Mouse (Mus musculus): ENCODE measurements around the gene Mif.
"Not testable (repeated sequence)": the region's sequence is repeated elsewhere in the genome, so short reads cannot be mapped to it uniquely, and the experiment has no call there.

The Mif gene

DNA sequence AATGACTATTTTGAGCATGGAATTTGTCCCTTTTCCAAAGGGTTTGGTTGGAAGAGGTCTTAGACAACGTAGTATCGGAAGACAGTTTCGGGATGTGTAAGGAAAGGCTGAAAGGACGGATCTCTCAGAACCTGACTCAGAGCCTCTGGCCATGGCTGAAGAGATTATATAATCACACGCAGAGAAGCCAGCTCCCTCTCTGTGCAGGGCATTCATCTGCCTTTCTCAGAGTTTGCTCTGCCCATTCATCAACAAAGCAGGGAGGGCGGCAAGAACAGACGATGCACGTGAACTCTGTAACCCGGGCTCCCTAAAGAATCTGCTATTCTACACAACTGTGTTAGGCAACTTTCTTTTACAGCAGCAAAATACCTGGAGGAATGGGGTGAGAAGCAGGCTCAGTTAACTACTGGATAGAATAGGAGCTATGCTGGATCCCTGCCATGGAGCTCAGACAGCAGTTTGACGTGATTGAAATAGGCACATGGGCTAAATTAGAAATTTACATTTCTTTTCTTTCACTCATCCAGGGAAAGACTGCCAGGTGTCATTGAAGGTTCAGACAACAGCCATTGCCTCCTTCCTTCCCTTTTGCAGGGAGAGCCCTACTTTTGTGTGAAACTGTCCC, 13.6 kb upstream of the Mif start:
- in situ Hi-C loops (cut with MboI, MseI): loop anchor here (10.0 kb wide), 1 partner anchor 811 kb away; no protein-coding TSS in a partner anchor

DNA sequence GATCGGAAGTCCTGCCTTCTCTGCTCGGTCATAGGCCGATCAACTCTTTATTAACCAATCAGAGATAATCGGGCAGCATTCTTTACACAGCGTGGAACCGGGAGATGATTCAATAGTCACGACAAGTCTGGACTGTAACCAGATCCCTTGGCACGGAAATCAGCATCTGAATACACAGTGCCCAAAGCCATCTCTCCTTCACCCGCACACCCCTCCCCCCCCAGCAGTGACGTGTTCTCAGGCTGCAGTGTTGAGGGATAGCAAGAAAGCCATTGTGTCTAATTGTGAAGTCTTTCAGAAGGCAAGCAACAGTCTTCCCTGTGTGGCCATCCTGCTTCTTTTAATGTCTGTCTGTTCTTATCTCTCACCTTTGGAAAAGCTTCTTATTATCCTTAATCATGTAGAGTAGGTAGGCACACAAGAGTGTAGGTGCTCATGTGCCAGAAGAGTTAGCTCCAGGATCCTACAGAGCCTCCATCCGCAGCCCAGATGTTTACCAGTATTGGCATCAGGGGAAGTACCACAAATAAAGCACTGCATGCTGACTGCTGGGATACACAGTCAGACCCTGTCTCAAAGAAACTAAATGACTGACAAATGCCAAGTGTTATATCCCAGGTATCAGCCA, 13.0 kb upstream of the Mif start:
- in situ Hi-C loops (cut with MboI, MseI): loop anchor here (10.0 kb wide), 1 partner anchor 812 kb away; no protein-coding TSS in a partner anchor

DNA sequence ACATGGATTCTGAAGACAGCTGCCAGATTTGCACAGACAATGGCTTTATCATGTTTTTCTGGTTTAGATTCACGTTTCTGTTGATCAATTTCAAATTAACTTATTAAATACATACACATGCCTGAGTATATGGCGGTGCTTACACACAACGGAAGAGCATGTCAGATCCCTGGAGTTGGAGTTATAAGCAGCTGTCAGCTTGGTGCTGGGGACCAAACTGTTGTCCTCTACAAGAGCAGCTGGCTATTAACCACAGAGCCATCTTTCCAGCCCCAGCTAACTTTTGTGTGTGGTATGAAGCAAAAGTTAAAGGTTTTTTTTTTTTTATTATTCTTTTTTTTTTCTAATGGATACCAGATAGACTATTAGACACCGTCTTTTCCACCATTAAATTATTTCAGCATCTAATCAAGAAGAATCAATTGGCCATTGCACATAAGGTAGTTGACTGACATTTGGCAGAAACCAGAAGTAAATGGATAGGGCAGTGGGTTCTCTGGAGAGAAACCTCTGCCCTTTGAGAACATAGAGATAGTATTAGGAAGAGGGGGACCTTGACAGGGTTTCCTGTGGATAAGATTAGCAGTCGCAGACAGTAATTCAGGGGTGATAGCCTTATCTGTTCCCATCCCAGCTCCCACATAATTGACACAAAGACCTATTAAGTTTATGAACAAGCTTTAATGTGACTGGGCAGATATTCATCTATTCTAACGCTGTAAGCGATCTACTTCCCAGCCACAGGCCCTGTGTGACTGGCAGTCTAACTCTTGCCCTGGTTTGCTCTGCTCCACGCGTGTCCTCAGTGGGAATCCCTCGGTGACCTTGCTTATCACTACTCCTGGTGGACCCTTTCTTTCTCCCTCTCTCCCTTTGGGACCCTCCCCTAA, 12.2 kb upstream of the Mif start:
- in situ Hi-C loops (cut with MboI, MseI): loop anchor here (10.0 kb wide), 1 partner anchor 813 kb away; no protein-coding TSS in a partner anchor

DNA sequence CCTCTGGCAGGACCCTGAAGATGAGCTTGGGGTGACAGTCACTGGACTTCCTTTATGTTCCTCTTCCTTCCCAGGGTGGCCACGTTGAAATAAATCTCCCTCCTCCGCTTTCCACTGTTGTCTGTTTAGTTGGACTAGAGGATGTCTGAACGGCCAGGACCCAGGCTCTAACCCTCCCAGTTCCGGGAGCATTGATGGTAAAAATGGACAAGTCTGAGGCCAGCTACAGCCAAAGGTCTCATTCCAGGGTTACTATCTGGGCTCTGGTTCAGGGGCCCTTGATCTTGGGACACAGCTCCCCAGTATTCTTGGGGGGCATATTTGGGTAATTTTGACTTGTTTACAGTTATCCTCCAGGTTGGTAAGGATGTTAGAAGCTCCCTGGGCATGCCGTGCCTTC, 1.5 kb upstream of the Mif start:
- in situ Hi-C loops (cut with MboI, MseI): no loop called here

DNA sequence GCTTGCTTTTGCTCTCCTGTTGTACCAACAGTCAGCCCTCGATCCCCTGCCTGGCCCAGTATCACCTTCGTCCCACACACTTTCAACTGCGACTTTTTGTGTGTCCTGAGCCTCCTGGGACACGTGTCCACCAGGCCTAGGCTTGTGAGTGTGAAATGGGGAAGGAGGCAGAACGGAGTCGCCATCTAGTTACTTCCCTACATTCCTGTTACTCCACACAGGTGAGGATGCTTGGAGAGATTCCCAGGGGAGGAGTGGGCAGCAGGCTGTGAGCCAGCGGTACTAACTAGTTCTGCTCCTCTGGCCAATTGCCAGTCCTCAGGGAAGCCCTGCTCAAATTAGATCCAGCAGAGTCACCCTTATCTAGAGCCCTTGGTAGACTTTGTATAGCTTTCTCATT, 706 bp upstream of the Mif start:
- in situ Hi-C loops (cut with MboI, MseI): no loop called here

DNA sequence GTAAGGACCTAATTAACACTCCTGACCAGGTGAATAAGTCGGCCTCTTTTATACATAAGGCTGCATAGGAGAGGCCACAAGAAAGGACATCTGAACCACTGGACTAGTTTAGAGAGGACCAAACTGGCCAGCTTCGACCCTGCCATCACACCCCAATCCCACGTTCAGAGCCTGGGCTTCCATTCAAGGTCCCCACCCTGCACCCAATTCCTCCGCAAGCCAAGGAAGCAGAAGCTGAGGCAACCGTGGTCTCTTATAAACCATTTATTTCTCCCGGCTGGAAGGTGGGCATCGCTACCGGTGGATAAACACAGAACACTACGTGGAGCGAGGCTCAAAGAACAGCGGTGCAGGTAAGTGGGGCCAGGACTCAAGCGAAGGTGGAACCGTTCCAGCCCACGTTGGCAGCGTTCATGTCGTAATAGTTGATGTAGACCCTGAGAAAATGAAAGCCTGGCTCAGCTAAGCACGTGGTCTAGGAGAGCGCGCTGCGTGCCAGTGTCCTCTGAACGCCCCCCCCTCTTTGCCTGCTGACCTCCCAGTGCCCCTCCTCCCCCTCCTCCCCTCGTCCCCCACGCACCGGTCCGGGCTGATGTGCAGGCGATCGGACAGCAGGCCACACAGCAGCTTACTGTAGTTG, 813 bp downstream of the Mif start:
- in situ Hi-C loops (cut with MboI, MseI): loop anchor here (5.0 kb wide), 1 partner anchor 112 kb away; no protein-coding TSS in a partner anchor

DNA sequence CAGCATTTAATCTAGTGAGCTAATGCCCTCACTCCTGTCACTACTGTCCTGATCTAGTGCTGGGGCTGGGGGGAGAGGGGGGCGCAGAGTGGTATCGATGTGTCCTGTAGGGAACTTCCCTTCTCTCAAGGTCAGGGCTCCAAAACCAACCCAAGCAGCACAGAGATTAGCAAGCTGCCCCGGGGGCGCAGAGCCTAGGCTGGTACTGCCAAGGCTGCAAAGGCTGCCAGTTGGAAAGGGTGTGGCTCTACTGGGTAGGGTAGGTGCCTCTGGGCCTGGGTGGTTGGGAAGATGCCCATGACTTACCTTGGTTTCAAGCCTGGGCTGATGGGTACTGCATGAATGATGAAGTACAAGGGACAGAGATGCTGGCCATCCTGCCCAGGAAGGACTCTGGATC, 2.4 kb downstream of the Mif start:
- in situ Hi-C loops (cut with MboI, MseI): loop anchor here (5.0 kb wide), 1 partner anchor 110 kb away; no protein-coding TSS in a partner anchor

DNA sequence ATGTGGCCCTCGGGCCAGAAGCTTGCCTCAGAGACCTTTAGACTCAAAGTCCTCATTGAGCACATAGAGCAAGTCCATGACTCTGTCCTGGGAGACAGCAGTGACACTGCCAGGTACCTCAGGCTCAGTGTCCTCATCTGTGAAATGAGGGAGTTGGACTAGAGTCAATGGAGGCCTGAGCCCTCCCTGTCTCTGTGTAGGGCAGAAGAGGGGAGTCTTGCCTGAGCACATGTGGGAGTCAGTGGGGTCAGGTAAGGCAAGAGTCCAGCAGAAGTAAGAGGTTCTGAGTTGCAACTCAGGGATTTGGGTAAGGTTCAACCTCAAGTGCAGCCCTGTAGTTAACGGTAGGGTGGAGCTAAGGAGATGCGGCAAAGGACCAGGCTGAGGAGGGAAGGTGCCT, 3.1 kb downstream of the Mif start:
- in situ Hi-C loops (cut with MboI, MseI): loop anchor here (5.0 kb wide), 1 partner anchor 110 kb away; no protein-coding TSS in a partner anchor

DNA sequence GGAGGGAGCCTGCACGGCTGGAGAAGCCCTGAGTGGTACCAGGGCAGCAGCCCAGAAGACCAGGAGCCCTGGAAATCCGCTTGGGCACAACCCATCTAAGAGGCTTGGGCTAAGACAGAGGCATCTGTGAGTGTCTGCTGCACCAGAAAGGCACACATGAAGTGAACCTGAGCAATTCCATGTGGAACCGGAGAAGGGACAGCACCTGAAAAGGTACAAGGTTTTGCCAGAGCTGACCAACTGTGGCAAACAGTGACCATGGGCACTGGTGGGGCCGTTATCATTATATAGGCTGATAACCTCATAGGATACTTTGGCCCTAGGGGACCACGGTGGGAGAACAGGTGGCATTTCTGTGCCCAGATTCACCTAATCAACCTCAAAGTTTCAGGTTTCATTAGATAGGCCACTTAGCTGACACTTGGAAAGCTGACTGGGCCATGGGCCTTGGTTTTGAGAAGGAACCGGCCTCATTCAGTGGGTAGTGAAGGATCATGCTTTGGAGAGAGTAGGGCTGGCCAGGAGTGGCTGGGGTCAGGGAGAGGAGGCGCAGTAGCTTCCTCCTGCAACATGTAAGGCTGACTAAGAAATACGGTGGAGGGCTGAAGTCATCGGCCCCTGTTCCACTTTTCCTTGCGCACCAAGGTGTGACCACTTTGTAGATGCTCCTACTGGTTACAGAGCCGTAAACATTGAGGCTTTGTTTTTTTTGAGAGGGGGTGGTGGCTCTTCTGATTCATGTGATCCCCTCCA, 3.7 kb downstream of the Mif start:
- in situ Hi-C loops (cut with MboI, MseI): loop anchor here (5.0 kb wide), 1 partner anchor 109 kb away; no protein-coding TSS in a partner anchor

DNA sequence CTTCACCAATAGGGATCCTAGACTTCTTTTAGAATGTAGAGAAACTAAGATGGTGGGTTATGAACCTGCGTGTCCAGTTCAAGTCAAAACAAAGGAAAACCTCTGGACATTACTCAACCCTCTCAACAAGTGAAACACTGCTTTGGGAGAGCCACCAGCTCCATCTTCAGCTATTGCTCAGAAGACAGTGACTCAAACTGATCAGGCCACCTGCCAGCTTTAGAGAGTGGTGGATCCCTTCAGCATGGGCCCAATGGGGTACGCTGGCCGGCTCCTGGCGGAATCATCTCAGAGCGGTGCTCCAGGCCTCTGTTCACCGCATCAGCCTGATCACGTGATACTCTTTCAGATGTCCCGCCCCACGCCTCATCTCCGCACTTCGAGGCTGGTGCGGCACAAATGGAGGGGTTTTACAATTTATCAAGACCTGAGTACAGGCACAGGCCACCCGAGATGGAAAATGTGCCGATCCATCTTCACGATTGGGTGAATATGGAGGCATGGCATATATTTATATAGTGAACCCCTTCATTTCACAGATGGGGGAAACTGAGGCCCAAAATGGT, 4.5 kb downstream of the Mif start:
- in situ Hi-C loops (cut with MboI, MseI): loop anchor here (5.0 kb wide), 1 partner anchor 108 kb away; no protein-coding TSS in a partner anchor

DNA sequence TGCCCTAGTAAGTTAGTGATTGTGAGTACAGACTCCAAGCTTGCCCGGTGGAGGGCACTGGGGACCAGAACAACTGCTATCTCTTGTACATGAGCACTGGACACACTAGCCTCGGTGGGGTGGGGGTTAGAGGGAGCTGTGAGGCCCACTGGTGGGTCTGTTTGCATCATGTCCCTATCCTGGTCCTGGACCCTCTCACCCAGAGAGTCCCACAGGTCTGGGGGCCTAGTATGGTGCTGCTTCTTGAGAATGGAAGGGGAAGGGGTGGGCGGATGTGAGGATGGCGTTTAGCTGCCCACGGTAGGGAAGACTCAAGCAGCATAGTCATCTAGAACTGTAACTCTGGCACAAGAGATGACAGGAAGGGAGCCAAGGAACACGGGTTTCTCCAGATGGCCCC, 5.2 kb downstream of the Mif start:
- in situ Hi-C loops (cut with MboI, MseI): loop anchor here (5.0 kb wide), 1 partner anchor 107 kb away; no protein-coding TSS in a partner anchor

DNA sequence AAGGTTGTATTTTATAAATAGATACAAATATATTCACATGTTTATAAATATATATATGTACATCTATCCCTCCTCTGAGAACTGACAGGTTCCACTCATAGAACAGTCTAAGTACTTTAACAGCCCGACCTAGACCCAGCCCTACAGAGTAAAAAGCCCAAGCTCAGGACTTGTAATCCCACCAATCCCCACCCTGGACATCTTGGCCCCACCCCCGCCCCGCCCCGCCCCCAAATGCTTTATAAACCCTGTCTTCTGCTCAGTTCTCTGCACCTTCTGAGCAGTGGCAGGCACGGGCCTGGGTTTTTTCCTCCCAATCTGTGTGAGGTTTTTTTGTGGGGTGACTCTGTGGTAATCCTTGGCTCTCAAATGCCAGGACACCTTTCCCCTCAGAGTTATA, 5.9 kb downstream of the Mif start:
- in situ Hi-C loops (cut with MboI, MseI): no loop called here

DNA sequence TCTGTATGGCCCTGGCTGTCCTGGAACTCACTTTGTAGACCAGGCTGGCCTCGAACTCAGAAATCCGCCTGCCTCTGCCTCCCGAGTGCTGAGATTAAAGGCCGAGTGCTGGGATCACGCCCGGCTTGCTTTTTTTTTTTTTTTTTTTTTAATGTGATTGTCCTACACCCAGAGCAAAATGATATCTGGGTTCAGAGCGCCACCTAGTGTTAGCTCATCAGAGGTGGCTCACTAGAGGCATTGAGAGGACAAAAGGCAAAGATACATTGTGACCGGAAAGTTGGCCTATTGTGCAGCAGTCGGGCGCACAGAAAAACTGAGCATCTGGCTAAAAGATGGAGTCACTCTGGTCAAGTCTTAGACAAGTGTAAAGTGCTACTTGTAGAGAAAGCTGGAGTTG, 6.6 kb downstream of the Mif start:
- in situ Hi-C loops (cut with MboI, MseI): no loop called here

DNA sequence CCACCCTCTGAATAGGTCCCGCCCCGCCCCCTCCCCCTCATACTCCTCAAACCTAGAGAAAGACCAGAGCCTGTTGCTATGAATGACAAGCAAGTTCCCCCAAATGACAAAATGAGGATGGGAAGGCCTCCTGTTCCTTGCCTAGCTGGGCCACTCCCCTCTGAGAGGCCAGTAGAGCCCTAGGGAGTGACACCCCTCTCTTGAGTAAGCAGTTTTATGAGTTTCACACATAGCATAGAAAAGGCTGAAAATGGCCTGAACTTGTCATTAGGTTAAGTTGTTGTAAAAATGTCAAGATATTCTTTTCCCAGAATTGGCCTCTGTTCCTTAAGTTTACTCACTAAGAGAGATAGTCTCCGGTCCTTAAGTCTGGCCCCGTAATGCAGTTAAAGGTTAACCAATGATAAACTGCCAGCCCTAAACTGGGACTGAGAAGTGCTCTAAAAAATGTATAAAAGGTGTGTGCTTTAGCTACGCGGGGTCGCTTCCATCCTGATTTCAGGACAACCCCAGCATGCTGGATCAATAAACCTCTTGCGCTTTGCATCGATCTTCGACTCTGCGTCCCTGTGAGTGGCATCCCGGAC, 7.4 kb downstream of the Mif start:
- in situ Hi-C loops (cut with MboI, MseI): no loop called here

DNA sequence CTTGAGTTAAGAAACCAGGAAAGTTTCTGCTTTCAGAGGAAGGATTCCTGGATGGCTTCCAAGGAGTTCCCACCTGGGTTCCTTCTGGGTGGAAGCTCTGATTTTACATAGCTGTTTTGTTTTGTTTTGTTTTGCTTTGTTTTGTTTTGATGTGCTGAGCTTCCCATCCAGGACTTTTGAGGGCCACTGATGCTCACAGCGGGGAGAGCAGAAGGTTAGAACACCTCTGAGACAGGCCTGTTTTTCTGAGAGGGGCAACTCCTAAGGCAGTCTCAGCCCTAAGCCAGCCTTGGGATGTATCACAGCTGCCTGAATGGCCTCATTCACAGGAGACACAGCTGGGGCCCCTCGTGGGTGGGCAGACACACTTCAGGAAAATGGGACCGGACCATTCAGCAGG, 8.4 kb downstream of the Mif start:
- in situ Hi-C loops (cut with MboI, MseI): no loop called here

DNA sequence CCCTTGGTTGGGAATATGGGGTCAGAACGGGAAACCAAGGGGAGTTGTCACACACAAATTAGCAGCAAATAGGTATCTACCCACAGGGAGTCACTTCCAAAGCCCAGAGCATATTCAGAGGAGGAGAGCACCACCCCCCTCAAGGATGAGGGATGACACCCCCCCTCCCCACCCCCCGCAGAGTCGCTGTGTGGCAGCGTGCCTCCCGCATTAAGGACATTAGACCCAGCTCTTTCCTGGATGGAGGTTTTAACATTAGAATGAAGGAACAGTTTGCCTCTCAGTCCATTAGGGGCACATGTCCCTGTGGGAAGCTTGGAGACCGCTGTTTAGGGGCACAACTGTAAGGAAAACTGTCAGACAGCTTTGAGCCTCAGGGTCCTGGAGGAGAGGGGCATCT, 9.0 kb downstream of the Mif start:
- in situ Hi-C loops (cut with MboI, MseI): no loop called here

DNA sequence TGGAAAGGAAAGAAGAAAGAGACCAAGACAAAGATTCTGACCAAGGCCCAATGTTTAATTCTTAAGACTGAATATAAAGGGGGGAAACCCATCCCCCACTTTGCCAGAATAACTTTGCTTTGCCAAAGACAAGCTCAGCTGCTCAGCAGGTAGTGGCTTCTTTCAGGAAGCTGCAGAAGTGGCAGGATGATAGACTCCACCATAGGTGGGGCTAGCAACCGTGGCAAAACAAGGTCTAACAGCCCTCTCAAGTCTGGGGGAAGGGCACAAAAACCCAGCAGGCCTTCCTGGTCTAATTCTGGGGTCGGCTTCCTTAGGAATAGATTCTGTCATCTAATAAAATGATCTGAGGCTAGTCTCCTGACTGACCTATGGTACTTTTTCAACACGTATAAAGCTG, 11.7 kb downstream of the Mif start:
- in situ Hi-C loops (cut with MboI, MseI): no loop called here

DNA sequence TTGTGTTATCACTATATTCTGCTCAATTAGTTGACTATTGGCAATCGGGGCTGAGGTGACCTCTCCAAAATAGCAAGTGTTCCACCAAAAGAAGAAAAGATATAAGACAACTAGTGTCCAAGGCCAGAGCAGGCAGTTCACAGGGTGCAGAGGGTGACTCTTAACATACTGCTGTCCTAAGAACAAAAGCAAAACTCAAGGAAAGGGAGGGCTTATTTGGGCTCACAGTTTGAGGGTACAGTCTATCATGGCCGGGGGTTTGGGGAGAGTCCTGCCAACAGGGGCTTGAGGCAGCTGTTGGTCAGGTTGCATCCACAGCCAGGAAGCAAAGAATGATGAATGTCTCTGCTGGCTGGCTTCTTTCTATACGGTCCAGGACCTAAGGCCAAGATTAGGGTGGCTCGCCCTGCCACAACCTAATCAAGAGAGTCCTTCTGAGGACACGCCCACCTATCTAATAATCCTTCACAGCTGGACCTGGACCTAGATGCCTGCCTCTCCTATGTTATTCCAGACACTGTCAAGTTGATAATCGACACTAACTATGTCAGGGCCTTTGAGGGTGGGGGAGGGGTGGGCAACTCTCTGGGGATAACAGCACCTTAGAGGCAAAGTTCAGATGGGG, 14.6 kb downstream of the Mif start:
- in situ Hi-C loops (cut with MboI, MseI): no loop called here

DNA sequence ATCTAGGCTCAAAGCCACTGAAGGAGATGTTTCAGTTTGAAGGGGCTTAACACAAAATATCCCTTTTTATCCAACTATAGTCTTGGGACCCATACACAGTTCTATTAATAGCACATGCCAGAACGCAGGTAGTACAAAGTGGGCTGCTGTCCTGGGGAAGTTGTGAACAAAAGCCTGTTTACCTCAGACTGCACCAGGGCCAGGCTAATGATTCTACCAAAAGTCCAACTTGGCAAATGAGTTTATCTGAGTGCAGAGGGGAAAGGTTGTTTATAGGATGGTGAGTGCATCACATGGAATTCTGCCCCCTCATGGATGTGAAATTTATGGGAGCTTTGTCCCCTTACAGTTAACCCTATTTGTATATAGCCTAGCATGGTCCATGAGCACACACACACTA, 15.2 kb downstream of the Mif start:
- in situ Hi-C loops (cut with MboI, MseI): no loop called here

DNA sequence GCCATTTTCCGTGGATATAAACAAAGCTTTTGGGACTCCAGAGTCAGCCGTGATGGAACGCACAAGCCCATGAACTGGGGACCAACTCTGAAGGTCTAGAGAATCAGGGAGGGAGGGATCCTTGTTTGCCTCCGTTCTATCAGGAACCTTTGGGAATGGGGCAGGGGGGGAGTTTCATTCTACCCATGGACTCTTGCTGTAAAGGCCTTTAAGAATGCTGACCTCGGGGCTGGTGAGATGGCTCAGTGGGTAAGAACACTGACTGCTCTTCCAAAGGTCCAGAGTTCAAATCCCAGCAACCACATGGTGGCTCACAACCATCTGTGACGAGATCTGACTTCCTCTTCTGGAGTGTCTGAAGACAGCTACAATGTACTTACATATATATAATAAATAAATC, 16.1 kb downstream of the Mif start:
- in situ Hi-C loops (cut with MboI, MseI): not testable (repeated sequence)
